In genomic region chr1:186705915-186706248, GRCm38 (mm10) we compare ENCODE assay signal across 8 mouse cellular contexts. TPM values are rescaled to one million over a fixed set of nuclear protein-coding genes. Genes with fewer than 3 reads are reported as not detected.
DNase-seq lines count a peak whose midpoint lies in the region; ATAC-seq and TF ChIP-seq lines count a peak whose summit lies in the region.

TSS of gene Tgfb2 (minus strand) at chr1:186705989.

- peak; percentile 42 to 53 for DNase-seq in heart, adult 18-20 months
- DNase-seq in heart, postnatal 25 days (ENCODE audit: low spot score) = no peak
- DNase-seq in ES-E14 (ENCODE audit: low read depth, low spot score) = no peak
- no peak for DNase-seq in liver, embryonic 11.5 days (ENCODE audit: low spot score)
- DNase-seq in retina, embryonic 14.5 days (ENCODE audit: low spot score) = peak; percentile 62
- DNase-seq in cerebellum, adult 11-12 months = no peak

- peaks cover 0 to 2% of the 10 kb centered on the region in 2 experiments; a peak in 1 of 4 replicates for H3K4me1 ChIP-seq in ES-E14 (ENCODE audit: control insufficient read depth in 2 of 2, insufficient read depth in 2 of 2, low read length in 2 of 2, poor library complexity in 1 of 2)
- peaks cover 31% of the 10 kb centered on the region for H3K4me1 ChIP-seq in forebrain, embryonic 13.5 days
- peaks cover 23% of the 10 kb centered on the region for H3K4me1 ChIP-seq in hindbrain, embryonic 12.5 days
- H3K4me1 ChIP-seq in liver, embryonic 11.5 days (replicated peaks; ENCODE audit: control insufficient read depth, insufficient read depth, low read length) = peaks cover 4% of the 10 kb centered on the region

- intact Hi-C loops in heart, postnatal 25 days (cut with DNase I) = loop anchor here (10.0 kb wide), 1 partner anchor 591 kb away; the partner anchor contains the start of gene Lyplal1

- ATAC-seq in forebrain, embryonic 13.5 days = peak; percentile 58
- ATAC-seq in hindbrain, embryonic 12.5 days (ENCODE audit: low FRiP score) = peak; percentile 14; the same call in 1 of the 2 replicates
- ATAC-seq in liver, embryonic 11.5 days (replicated peaks; ENCODE audit: low FRiP score) = peak; percentile 44

- no peaks in the 10 kb centered on the region for H3K36me3 ChIP-seq in ES-E14 (ENCODE audit: control insufficient read depth, insufficient read depth, low read length, poor library complexity, severe bottlenecking)
- no peaks in the 10 kb centered on the region for H3K36me3 ChIP-seq in forebrain, embryonic 13.5 days (ENCODE audit: poor library complexity, severe bottlenecking)
- no peaks in the 10 kb centered on the region for H3K36me3 ChIP-seq in hindbrain, embryonic 12.5 days
- no peaks in the 10 kb centered on the region; the same call in 1 of the 2 replicates for H3K36me3 ChIP-seq in liver, embryonic 11.5 days (ENCODE audit: control insufficient read depth, insufficient read depth, low read length)

- H3K4me2 ChIP-seq in forebrain, embryonic 13.5 days = peak within 1 kb of the TSS; percentile 97
- H3K4me2 ChIP-seq in hindbrain, embryonic 12.5 days (replicated peaks) = peak within 1 kb of the TSS; percentile 61
- peak within 1 kb of the TSS; percentile 86 for H3K4me2 ChIP-seq in liver, embryonic 11.5 days

- H3K27me3 ChIP-seq in forebrain, embryonic 13.5 days = peaks cover 14% of the 10 kb centered on the region
- H3K27me3 ChIP-seq in hindbrain, embryonic 12.5 days = peaks cover 10% of the 10 kb centered on the region; the same call in 1 of the 2 replicates
- peaks cover 26% of the 10 kb centered on the region for H3K27me3 ChIP-seq in liver, embryonic 11.5 days (replicated peaks; ENCODE audit: control insufficient read depth, insufficient read depth, low read length)

- in situ Hi-C loops in ES-E14 (cut with MboI; ENCODE audit: low sequenced_read_pairs in 2 of 2, unreplicated experiment in 2 of 2) = loop anchor here (25.0 kb wide), 3 partner anchors 244 to 1169 kb away; no protein-coding TSS in a partner anchor

- H3K9me3 ChIP-seq in ES-E14 (ENCODE audit: control insufficient read depth, insufficient read depth, low read depth, low read length) = no peaks in the 10 kb centered on the region
- H3K9me3 ChIP-seq in forebrain, embryonic 13.5 days (replicated peaks) = no peaks in the 10 kb centered on the region
- no peaks in the 10 kb centered on the region for H3K9me3 ChIP-seq in hindbrain, embryonic 12.5 days (replicated peaks)
- no peaks in the 10 kb centered on the region for H3K9me3 ChIP-seq in liver, embryonic 11.5 days (ENCODE audit: control insufficient read depth, low read length)

- WGBS in forebrain, embryonic 13.5 days = 1% methylated on average over 12 of the region's 12 CpGs
- 4% methylated on average over 12 of the region's 12 CpGs for WGBS in hindbrain, embryonic 12.5 days
- WGBS in liver, embryonic 11.5 days = 3% methylated on average over 12 of the region's 12 CpGs

- no peak within 1 kb of the TSS for H3K27ac ChIP-seq in ES-E14 (ENCODE audit: insufficient read depth, low read depth, low read length, poor library complexity, severe bottlenecking)
- peak within 1 kb of the TSS; percentile 25; the same call in 1 of the 2 replicates for H3K27ac ChIP-seq in forebrain, embryonic 13.5 days
- H3K27ac ChIP-seq in hindbrain, embryonic 12.5 days = peak within 1 kb of the TSS; percentile 64
- no peak within 1 kb of the TSS; the same call in 1 of the 2 replicates for H3K27ac ChIP-seq in liver, embryonic 11.5 days (ENCODE audit: low read depth, low read length)

- peak within 1 kb of the TSS; percentile 68 to 73 for H3K4me3 ChIP-seq in ES-E14 (ENCODE audit: insufficient read depth in 1 of 2, low read depth in 1 of 2, low read length in 2 of 2, poor library complexity in 1 of 2, severe bottlenecking in 1 of 2)
- peak within 1 kb of the TSS; percentile 64 for H3K4me3 ChIP-seq in forebrain, embryonic 13.5 days
- H3K4me3 ChIP-seq in hindbrain, embryonic 12.5 days = peak within 1 kb of the TSS; percentile 64
- peak within 1 kb of the TSS; percentile 52 for H3K4me3 ChIP-seq in liver, embryonic 11.5 days (ENCODE audit: low read depth, low read length)

- peak within 1 kb of the TSS; percentile 69 for H3K9ac ChIP-seq in ES-E14 (ENCODE audit: insufficient read depth, low read depth, low read length, poor library complexity, severe bottlenecking)
- H3K9ac ChIP-seq in forebrain, embryonic 13.5 days = peak within 1 kb of the TSS; percentile 78
- peak within 1 kb of the TSS; percentile 78 for H3K9ac ChIP-seq in hindbrain, embryonic 12.5 days
- peak within 1 kb of the TSS; percentile 57 for H3K9ac ChIP-seq in liver, embryonic 11.5 days (ENCODE audit: low read depth, low read length)

TF ChIP-seq in ES-E14, 5 proteins besides CTCF, POLR2A, EP300 and RAD21:
- TF ChIP-seq CHD2 (IDR thresholded peaks at IDR 0.05; ENCODE audit: low read depth, low read length) (no peak), MAFK (IDR thresholded peaks at IDR 0.05; ENCODE audit: insufficient read depth, low read depth, low read length) (no peak), ZC3H11A (IDR thresholded peaks at IDR 0.05; ENCODE audit: borderline replicate concordance, low read depth, low read length) (no peak), HCFC1 (IDR thresholded peaks at IDR 0.05; ENCODE audit: borderline replicate concordance, insufficient read depth, low read length) (no peak), ZNF384 (IDR thresholded peaks at IDR 0.05; ENCODE audit: low read depth, low read length) (no peak)
TF ChIP-seq in ES-E14: peak in this region for 0.

RNA-seq across cellular contexts. Expression of gene Tgfb2, which starts in this region (rescaled TPM):
- 1 to 10 TPM; 3.9 to 5.3 TPM for total RNA-seq in heart, adult 18-20 months (2021)
- 1 to 10 TPM; 5.3 to 6.5 TPM for total RNA-seq in heart, postnatal 25 days (2021)
- 5.9 and 10.4 TPM in 2 replicates for total RNA-seq in ES-E14 (2012; rRNA removed)
- 11.1 and 14.1 TPM in 2 replicates for polyA plus RNA-seq in forebrain, embryonic 13.5 days (2015; fragmentation: Nextera tagmentation; extraction: Ambion mirVana)
- 45.8 and 48.4 TPM in 2 replicates for polyA plus RNA-seq in hindbrain, embryonic 12.5 days (2016; fragmentation: Nextera tagmentation; extraction: Ambion mirVana)
- polyA plus RNA-seq in liver, embryonic 11.5 days (2014; fragmentation: Nextera tagmentation; extraction: Ambion mirVana) = 18.9 and 19.6 TPM in 2 replicates

Comparison
In these comparisons a context has a peak if more than half of its experiments do, and no peak if none do; other contexts are left out.
1. DNase-seq: peak in heart, adult 18-20 months (2 of 2) and retina, embryonic 14.5 days (single experiment); none in heart, postnatal 25 days (single experiment), ES-E14 (single experiment), liver, embryonic 11.5 days (single experiment) and cerebellum, adult 11-12 months (single experiment).
2. H3K27ac ChIP-seq: peak in forebrain, embryonic 13.5 days (single experiment) and hindbrain, embryonic 12.5 days (single experiment); none in ES-E14 (single experiment) and liver, embryonic 11.5 days (single experiment).
3. Peak in every context shown above with its lines, with median percentiles within 50 percentile points of each other: H3K4me3 ChIP-seq, H3K9ac ChIP-seq, ATAC-seq and H3K4me2 ChIP-seq.